Mouse (Mus musculus): ENCODE measurements at regions not wholly inside any gene's neighbourhood (a gene's known extent, or its start where the extent isn't known, plus 50 kb on each side); places are given as distances from the start of the nearest gene placed in this dataset.
A peak's percentile ranks its signal among the peaks of the same experiment; 100 is the strongest.

GRCm38 (mm10) chr9:43440959-43441510, 130.4 kb downstream of the Trim29 start:
- ATAC-seq (replicated peaks; ENCODE audit: low FRiP score): no peak
- no peaks in the 10 kb centered on the region for H3K9me3 ChIP-seq (replicated peaks)
- no peak overlapping the region for H3K27ac ChIP-seq
- no peak overlapping the region for H3K9ac ChIP-seq
- no peak overlapping the region for H3K4me3 ChIP-seq (replicated peaks)
- H3K4me1 ChIP-seq: no peaks in the 10 kb centered on the region
- no peaks in the 10 kb centered on the region for H3K36me3 ChIP-seq
- H3K4me2 ChIP-seq: no peak overlapping the region
- WGBS: 69% methylated on average over 5 of the region's 5 CpGs
- peaks cover 5% of the 10 kb centered on the region; the same call in 1 of the 2 replicates for H3K27me3 ChIP-seq

GRCm38 (mm10) chr9:43445491-43445890, 134.8 kb downstream of the Trim29 start:
- H3K4me1 ChIP-seq: no peaks in the 10 kb centered on the region
- no peak overlapping the region for H3K4me3 ChIP-seq (replicated peaks)
- H3K4me2 ChIP-seq: no peak overlapping the region
- H3K9ac ChIP-seq: no peak overlapping the region
- no peaks in the 10 kb centered on the region for H3K36me3 ChIP-seq
- H3K27ac ChIP-seq: no peak overlapping the region
- no peak for ATAC-seq (replicated peaks; ENCODE audit: low FRiP score)
- no peaks in the 10 kb centered on the region for H3K9me3 ChIP-seq (replicated peaks)
- WGBS: 85% methylated on average over 1 of the region's 1 CpGs
- peaks cover 5% of the 10 kb centered on the region for H3K27me3 ChIP-seq

GRCm38 (mm10) chr9:43447372-43447771, 136.7 kb downstream of the Trim29 start:
- Histone ChIP-seq H3K27me3 (peaks cover 11% of the 10 kb centered on the region), H3K9ac (no peak overlapping the region), H3K27ac (no peak overlapping the region), H3K4me1 (no peaks in the 10 kb centered on the region), H3K4me2 (no peak overlapping the region), H3K36me3 (no peaks in the 10 kb centered on the region), H3K9me3 (replicated peaks) (no peaks in the 10 kb centered on the region), H3K4me3 (replicated peaks) (no peak overlapping the region)
- peak; percentile 49; the same call in 1 of the 2 replicates for ATAC-seq (replicated peaks; ENCODE audit: low FRiP score)
- WGBS: 73% methylated on average over 7 of the region's 7 CpGs

- no peaks in the 10 kb centered on the region for H3K36me3 ChIP-seq
- peaks cover 26% of the 10 kb centered on the region for H3K27me3 ChIP-seq
- peaks cover 6% of the 10 kb centered on the region for H3K4me1 ChIP-seq
- ATAC-seq (replicated peaks; ENCODE audit: low FRiP score): no peak
- WGBS: 80% methylated on average over 5 of the region's 5 CpGs
- no peak overlapping the region for H3K9ac ChIP-seq
- no peak overlapping the region for H3K4me3 ChIP-seq (replicated peaks)
- H3K27ac ChIP-seq: no peak overlapping the region
- H3K9me3 ChIP-seq (replicated peaks): no peaks in the 10 kb centered on the region
- H3K4me2 ChIP-seq: no peak overlapping the region
Observed at GRCm38 (mm10) chr9:43448981-43449380, 138.3 kb downstream of the Trim29 start.

- WGBS: 3% methylated on average over 14 of the region's 14 CpGs
- Histone ChIP-seq H3K27me3 (peaks cover 54% of the 10 kb centered on the region), H3K27ac (no peak overlapping the region), H3K4me2 (peak overlapping the region; percentile 43), H3K4me3 (replicated peaks) (no peak overlapping the region; the same call in 1 of the 2 replicates), H3K9me3 (replicated peaks) (no peaks in the 10 kb centered on the region), H3K36me3 (no peaks in the 10 kb centered on the region), H3K9ac (no peak overlapping the region), H3K4me1 (peaks cover 15% of the 10 kb centered on the region)
- ATAC-seq (replicated peaks; ENCODE audit: low FRiP score): no peak
Observed at GRCm38 (mm10) chr9:43453953-43454582, 143.4 kb downstream of the Trim29 start.

- Histone ChIP-seq H3K4me2 (no peak overlapping the region), H3K4me1 (peaks cover 15% of the 10 kb centered on the region), H3K36me3 (no peaks in the 10 kb centered on the region), H3K4me3 (replicated peaks) (no peak overlapping the region), H3K9me3 (replicated peaks) (no peaks in the 10 kb centered on the region), H3K27me3 (peaks cover 42% of the 10 kb centered on the region), H3K27ac (no peak overlapping the region), H3K9ac (no peak overlapping the region)
- 91% methylated on average over 2 of the region's 2 CpGs for WGBS
- no peak for ATAC-seq (replicated peaks; ENCODE audit: low FRiP score)
Observed at GRCm38 (mm10) chr9:43457736-43458135, 147.1 kb downstream of the Trim29 start.

GRCm38 (mm10) chr9:43461131-43461530, 150.5 kb downstream of the Trim29 start:
- Histone ChIP-seq H3K9me3 (replicated peaks) (no peaks in the 10 kb centered on the region), H3K4me3 (replicated peaks) (no peak overlapping the region), H3K9ac (no peak overlapping the region), H3K4me2 (no peak overlapping the region), H3K27ac (no peak overlapping the region), H3K36me3 (no peaks in the 10 kb centered on the region), H3K4me1 (0 out of 2 replicates have a peak, but pooled peaks cover 3% of the 10 kb centered on the region), H3K27me3 (peaks cover 9% of the 10 kb centered on the region; the same call in 1 of the 2 replicates)
- no peak for ATAC-seq (replicated peaks; ENCODE audit: low FRiP score)
- WGBS: 54% methylated on average over 2 of the region's 2 CpGs

GRCm38 (mm10) chr9:43463445-43464090, 152.9 kb downstream of the Trim29 start:
- H3K4me2 ChIP-seq: no peak overlapping the region
- no peaks in the 10 kb centered on the region for H3K27me3 ChIP-seq
- H3K36me3 ChIP-seq: no peaks in the 10 kb centered on the region
- 0 out of 2 replicates have a peak, but pooled peaks cover 3% of the 10 kb centered on the region for H3K4me1 ChIP-seq
- no peaks in the 10 kb centered on the region for H3K9me3 ChIP-seq (replicated peaks)
- no peak for ATAC-seq (replicated peaks; ENCODE audit: low FRiP score)
- H3K4me3 ChIP-seq (replicated peaks): no peak overlapping the region
- no peak overlapping the region for H3K9ac ChIP-seq
- H3K27ac ChIP-seq: no peak overlapping the region
- 91% methylated on average over 13 of the region's 13 CpGs for WGBS

- Histone ChIP-seq H3K9ac (no peak overlapping the region), H3K9me3 (replicated peaks) (no peaks in the 10 kb centered on the region), H3K36me3 (no peaks in the 10 kb centered on the region), H3K4me3 (replicated peaks) (no peak overlapping the region), H3K4me1 (0 out of 2 replicates have a peak, but pooled peaks cover 3% of the 10 kb centered on the region), H3K4me2 (no peak overlapping the region), H3K27me3 (no peaks in the 10 kb centered on the region), H3K27ac (no peak overlapping the region)
- WGBS: 52% methylated on average over 2 of the region's 2 CpGs
- no peak for ATAC-seq (replicated peaks; ENCODE audit: low FRiP score)
Observed at GRCm38 (mm10) chr9:43465129-43465528, 154.5 kb downstream of the Trim29 start.

GRCm38 (mm10) chr9:43465731-43466330, 155.2 kb downstream of the Trim29 start:
- no peak for ATAC-seq (replicated peaks; ENCODE audit: low FRiP score)
- 70% methylated on average over 8 of the region's 8 CpGs for WGBS

GRCm38 (mm10) chr9:43466883-43467282, 156.2 kb downstream of the Trim29 start:
- WGBS: 15% methylated on average over 3 of the region's 3 CpGs
- Histone ChIP-seq H3K9ac (no peak overlapping the region), H3K4me3 (replicated peaks) (no peak overlapping the region), H3K4me2 (no peak overlapping the region), H3K27ac (no peak overlapping the region), H3K36me3 (no peaks in the 10 kb centered on the region), H3K9me3 (replicated peaks) (no peaks in the 10 kb centered on the region), H3K4me1 (0 out of 2 replicates have a peak, but pooled peaks cover 3% of the 10 kb centered on the region), H3K27me3 (no peaks in the 10 kb centered on the region)
- ATAC-seq (replicated peaks; ENCODE audit: low FRiP score): no peak

More at GRCm38 (mm10) chr9:43465731-43466330, 155.2 kb downstream of the Trim29 start:
- Histone ChIP-seq H3K4me2 (no peak overlapping the region), H3K9ac (no peak overlapping the region), H3K4me1 (0 out of 2 replicates have a peak, but pooled peaks cover 3% of the 10 kb centered on the region), H3K9me3 (replicated peaks) (no peaks in the 10 kb centered on the region), H3K27ac (no peak overlapping the region), H3K27me3 (no peaks in the 10 kb centered on the region), H3K36me3 (no peaks in the 10 kb centered on the region), H3K4me3 (replicated peaks) (no peak overlapping the region)

GRCm38 (mm10) chr9:43469215-43469614, 158.6 kb downstream of the Trim29 start:
- ATAC-seq (replicated peaks; ENCODE audit: low FRiP score): no peak
- no peak overlapping the region for H3K27ac ChIP-seq
- no peak overlapping the region for H3K4me2 ChIP-seq
- no peaks in the 10 kb centered on the region for H3K27me3 ChIP-seq
- no peaks in the 10 kb centered on the region for H3K9me3 ChIP-seq (replicated peaks)
- 84% methylated on average over 10 of the region's 10 CpGs for WGBS
- 0 out of 2 replicates have a peak, but pooled peaks cover 3% of the 10 kb centered on the region for H3K4me1 ChIP-seq
- no peaks in the 10 kb centered on the region for H3K36me3 ChIP-seq
- no peak overlapping the region for H3K4me3 ChIP-seq (replicated peaks)
- H3K9ac ChIP-seq: no peak overlapping the region
